Mouse (Mus musculus): ENCODE data around the gene Saxo1.

- TF ChIP-seq CTCF (IDR thresholded peaks at IDR 0.05; ENCODE audit: control insufficient read depth, insufficient read depth, insufficient replicate concordance, low read depth, low read length), result no peak
- no peak for TF ChIP-seq POLR2A (IDR thresholded peaks at IDR 0.05; ENCODE audit: control insufficient read depth, low read depth, low read length)
Observed at GRCm38 (mm10) chr4:86396672-86397288, 161.3 kb downstream of the Saxo1 start.
